Mouse (Mus musculus) MEL (cell line): ENCODE data around the gene Cpeb1. TPM values are rescaled to one million over a fixed set of nuclear protein-coding genes. Genes with fewer than 3 reads are reported as not detected.

Experiments
- DNase-seq: peaks from one replicate; pipeline ENCODE4 v3.0.0; 2011; ENCODE audit warnings: low read depth, low spot score
- H3K27ac ChIP-seq: 2 replicates; pipeline ENCODE4 v1.5.1; 2012; ENCODE audit warnings: low read depth, mild to moderate bottlenecking, control low read depth, low read length, moderate library complexity; ENCODE audit not compliant: control insufficient read depth
- H3K27me3 ChIP-seq, 2 experiments: fragments of 150-350 bp in 1 of 2; sonication (generic) in 1 of 2; 2 replicates each; pipeline ENCODE4 v1.6.1; 2012; ENCODE audit warnings: low read length in 2 of 2, mild to moderate bottlenecking in 2 of 2, improper control_type of control experiment in 1 of 2, moderate library complexity in 1 of 2; ENCODE audit not compliant: insufficient read depth in 2 of 2, control insufficient read depth in 1 of 2
- H3K36me3 ChIP-seq, 2 experiments: 2 replicates each; pipeline ENCODE4 v1.6.1; 2012 to 2014; ENCODE audit warnings: low read length in 2 of 2, improper control_type of control experiment in 1 of 2, inconsistent platforms in 1 of 2, mild to moderate bottlenecking in 1 of 2; ENCODE audit not compliant: insufficient read depth in 2 of 2, control insufficient read depth in 1 of 2
- H3K4me1 ChIP-seq, 2 experiments: fragments of 150-350 bp in 1 of 2; sonication (generic) in 1 of 2; 2 replicates each; pipeline ENCODE4 v1.6.1; 2012; ENCODE audit warnings: low read length in 2 of 2, improper control_type of control experiment in 1 of 2, mild to moderate bottlenecking in 1 of 2; ENCODE audit not compliant: insufficient read depth in 2 of 2, control insufficient read depth in 1 of 2
- H3K4me3 ChIP-seq, 2 experiments: fragments of 150-350 bp in 1 of 2; sonication (generic) in 1 of 2; 2 replicates each; pipeline ENCODE4 v1.5.1; 2012; ENCODE audit warnings: low read depth in 2 of 2, low read length in 2 of 2, mild to moderate bottlenecking in 2 of 2, moderate library complexity in 2 of 2, control low read depth in 1 of 2, improper control_type of control experiment in 1 of 2; ENCODE audit not compliant: control insufficient read depth in 1 of 2, insufficient read depth in 1 of 2
- H3K79me2 ChIP-seq: 2 replicates; pipeline ENCODE4 v1.6.1; 2012; ENCODE audit warnings: mild to moderate bottlenecking, low read length, moderate library complexity; ENCODE audit not compliant: control insufficient read depth, poor library complexity, insufficient read depth
- H3K9ac ChIP-seq: 2 replicates; pipeline ENCODE4 v1.6.1; 2012; ENCODE audit warnings: low read depth, mild to moderate bottlenecking, control low read depth, low read length, moderate library complexity; ENCODE audit not compliant: control insufficient read depth, poor library complexity, severe bottlenecking
- H3K9me3 ChIP-seq: fragments of 150-350 bp; sonication (generic); replicated peaks from 2 replicates; pipeline ENCODE4 v1.6.1; 2012; ENCODE audit warnings: mild to moderate bottlenecking, low read length, improper control_type of control experiment, moderate library complexity; ENCODE audit not compliant: insufficient read depth
- BHLHE40 ChIP-seq: IDR thresholded peaks from 2 replicates; pipeline ENCODE4 v1.6.1; 2012; ENCODE audit warnings: low read depth, mild to moderate bottlenecking, inconsistent platforms, low read length, improper control_type of control experiment, borderline replicate concordance
- CHD1 ChIP-seq: IDR thresholded peaks from 2 replicates; pipeline ENCODE4 v1.6.1; 2012; ENCODE audit warnings: low read depth, mild to moderate bottlenecking, inconsistent platforms, low read length, improper control_type of control experiment
- CTCF ChIP-seq, 3 experiments: IDR thresholded peaks in 2 of 3; conservative IDR thresholded peaks in 1 of 3; 2 replicates each; pipeline ENCODE4 v1.5.1; 2011 to 2012; ENCODE audit warnings: low read length in 3 of 3, low read depth in 2 of 3, mild to moderate bottlenecking in 2 of 3, improper control_type of control experiment in 1 of 3, inconsistent platforms in 1 of 3, mixed read lengths in 1 of 3, moderate library complexity in 1 of 3; ENCODE audit not compliant: control insufficient read depth in 1 of 3, insufficient read depth in 1 of 3, poor library complexity in 1 of 3, severe bottlenecking in 1 of 3
- ETS1 ChIP-seq: IDR thresholded peaks from 2 replicates; pipeline ENCODE4 v1.6.1; 2012; ENCODE audit warnings: low read depth, mild to moderate bottlenecking, inconsistent platforms, low read length, improper control_type of control experiment, moderate library complexity
- GATA1 ChIP-seq: IDR thresholded peaks from 2 replicates; pipeline ENCODE4 v1.6.1; 2011; ENCODE audit warnings: low read depth, low read length, improper control_type of control experiment
- KAT2A ChIP-seq: conservative IDR thresholded peaks from 2 replicates; pipeline ENCODE4 v1.6.1; 2012; ENCODE audit warnings: low read depth, low read length, improper control_type of control experiment, inconsistent platforms
- POLR2A ChIP-seq, 2 experiments: IDR thresholded peaks; 2 replicates each; pipeline ENCODE4 v1.6.1; 2011 to 2012; ENCODE audit warnings: low read length in 2 of 2, mild to moderate bottlenecking in 2 of 2, control low read depth in 1 of 2, improper control_type of control experiment in 1 of 2, low read depth in 1 of 2, moderate library complexity in 1 of 2; ENCODE audit not compliant: control insufficient read depth in 1 of 2, insufficient read depth in 1 of 2, poor library complexity in 1 of 2
- POLR2AphosphoS5 ChIP-seq: IDR thresholded peaks from 2 replicates; pipeline ENCODE4 v1.6.1; 2012; ENCODE audit warnings: low read depth, borderline replicate concordance, mild to moderate bottlenecking, inconsistent platforms, low read length, moderate library complexity, mixed read lengths
- RAD21 ChIP-seq: IDR thresholded peaks from 2 replicates; pipeline ENCODE4 v1.6.1; 2011; ENCODE audit warnings: mild to moderate bottlenecking, low read depth, low read length, improper control_type of control experiment
- SIN3A ChIP-seq: IDR thresholded peaks from 2 replicates; pipeline ENCODE4 v1.6.1; 2012; ENCODE audit warnings: low read length, improper control_type of control experiment, inconsistent platforms
- SMC3 ChIP-seq: IDR thresholded peaks from 2 replicates; pipeline ENCODE4 v1.6.1; 2011; ENCODE audit warnings: low read depth, low read length, improper control_type of control experiment
- TAL1 ChIP-seq: IDR thresholded peaks from 2 replicates; pipeline ENCODE4 v1.6.1; 2012; ENCODE audit warnings: mild to moderate bottlenecking, inconsistent platforms, low read length, moderate library complexity, mixed read lengths
- TCF12 ChIP-seq: IDR thresholded peaks from 2 replicates; pipeline ENCODE4 v1.6.1; 2014; ENCODE audit warnings: low read depth, mild to moderate bottlenecking, inconsistent platforms, low read length, improper control_type of control experiment, moderate library complexity
- USF2 ChIP-seq, 2 experiments: IDR thresholded peaks; 2 replicates each; pipeline ENCODE4 v1.6.1; 2011 to 2012; ENCODE audit warnings: improper control_type of control experiment in 2 of 2, low read length in 2 of 2, borderline replicate concordance in 1 of 2, inconsistent platforms in 1 of 2, low read depth in 1 of 2, mild to moderate bottlenecking in 1 of 2; ENCODE audit not compliant: insufficient read depth in 1 of 2
- ZC3H11A ChIP-seq: IDR thresholded peaks from 2 replicates; pipeline ENCODE4 v1.6.1; 2012; ENCODE audit warnings: low read depth, mild to moderate bottlenecking, inconsistent platforms, low read length, improper control_type of control experiment
- ZNF384 ChIP-seq: IDR thresholded peaks from 2 replicates; pipeline ENCODE4 v1.6.1; 2012; ENCODE audit warnings: low read depth, mild to moderate bottlenecking, inconsistent platforms, low read length, improper control_type of control experiment
- polyA plus RNA-seq, 2 experiments: library from polyadenylated mRNA; stranded (reverse) in 1 of 2; unstranded in 1 of 2; fragments of >175 nt in 1 of 2; fragments of >200 nt in 1 of 2; gene quantifications; 2 replicates each; pipeline versions ENCODE4 v1.2.1 to v1.2.4; 2012; ENCODE audit warnings: low replicate concordance in 2 of 2, low read depth in 1 of 2; ENCODE audit not compliant: insufficient read length in 2 of 2, insufficient read depth in 1 of 2, missing spikeins in 1 of 2
- total RNA-seq: library from RNA; depleted of rRNA; stranded (reverse); fragments of 300-350 nt; gene quantifications from 2 replicates; pipeline ENCODE4 v1.2.3, GENCODE M21; 2012

Cpeb1 gene
- total and polyA plus RNA-seq, 3 experiments, result not detected

DNA sequence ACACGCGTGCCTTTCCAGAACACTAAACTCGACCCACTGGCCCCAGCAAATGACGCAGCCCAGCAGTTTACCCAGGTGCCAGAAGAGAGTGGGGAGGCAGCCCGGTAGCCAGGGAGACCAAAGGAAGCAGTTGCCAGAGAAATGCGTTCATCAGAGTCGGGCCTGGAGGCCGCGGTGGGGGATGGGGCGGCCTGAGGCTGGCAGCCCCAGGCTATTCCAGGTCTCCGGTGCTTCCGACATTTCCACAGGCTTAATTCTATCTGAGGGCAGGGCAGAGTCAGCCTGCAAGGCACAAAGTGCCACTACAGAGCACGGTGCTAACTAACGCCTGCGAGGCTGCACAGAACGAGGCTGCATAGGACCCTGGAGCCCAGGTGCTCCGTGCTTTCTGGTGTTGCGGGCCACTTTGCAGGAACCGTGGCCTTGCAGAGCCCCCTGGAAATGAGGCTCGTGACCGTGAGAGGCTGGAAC is 2.3 kb downstream of the Cpeb1 start:
- Histone ChIP-seq H3K36me3 (no peaks in the 10 kb centered on the region), H3K9ac (no peak overlapping the region), H3K4me3 (no peak overlapping the region), H3K27ac (no peak overlapping the region), H3K9me3 (no peaks in the 10 kb centered on the region), H3K4me1 (no peaks in the 10 kb centered on the region), H3K79me2 (no peaks in the 10 kb centered on the region), H3K27me3 (peaks cover 0 to 1% of the 10 kb centered on the region in 2 experiments; a peak in 1 of 4 replicates)
- TF ChIP-seq POLR2AphosphoS5 (no peak), RAD21 (no peak), ETS1 (no peak), ZNF384 (no peak), USF2 (IDR thresholded peaks at IDR 0.05; ENCODE audit: borderline replicate concordance in 1 of 2, insufficient read depth in 1 of 2, low read depth in 1 of 2, low read length in 2 of 2) (no peak), SIN3A (no peak)
- DNase-seq, result no peak

- Histone ChIP-seq H3K9me3 (no peaks in the 10 kb centered on the region), H3K27me3 (peaks cover 0 to 35% of the 10 kb centered on the region in 2 experiments; a peak in 3 of 4 replicates), H3K79me2 (no peaks in the 10 kb centered on the region), H3K4me1 (no peaks in the 10 kb centered on the region), H3K36me3 (no peaks in the 10 kb centered on the region), H3K27ac (no peak overlapping the region), H3K4me3 (no peak overlapping the region), H3K9ac (no peak overlapping the region)
- 0 out of 2 replicates have a peak, but pooled peaks have one; percentile 14 for TF ChIP-seq ZC3H11A
- no peak for TF ChIP-seq KAT2A
- peak; percentile 29; the same call in 1 of the 2 replicates for TF ChIP-seq SMC3
- TF ChIP-seq GATA1, result no peak
- TF ChIP-seq TAL1, result no peak
- no peak for TF ChIP-seq POLR2A (IDR thresholded peaks at IDR 0.05; ENCODE audit: control insufficient read depth in 1 of 2, insufficient read depth in 1 of 2, low read depth in 1 of 2, low read length in 2 of 2, poor library complexity in 1 of 2)
- peak in 2 of 3 experiments; percentile 11 to 27; a peak in 3 of 6 replicates for TF ChIP-seq CTCF (IDR thresholded peaks at IDR 0.05 in 2 of 3, conservative IDR thresholded peaks at IDR 0.05 in 1 of 3; ENCODE audit: control insufficient read depth in 1 of 3, insufficient read depth in 1 of 3, low read depth in 2 of 3, low read length in 3 of 3, poor library complexity in 1 of 3, severe bottlenecking in 1 of 3)
- TF ChIP-seq BHLHE40, result no peak
- peak; percentile 52 for TF ChIP-seq RAD21
- no peak for TF ChIP-seq TCF12
- TF ChIP-seq CHD1, result no peak
- DNase-seq, result peak; percentile 17
These were observed 56.3 kb downstream of the Cpeb1 start for GRCm38 (mm10) chr7:81398957-81399356.
